Mouse (Mus musculus): Measurements from ENCODE around the gene Agpat2.
A peak's percentile ranks its signal among the peaks of the same experiment; 100 is the strongest.

Gene Agpat2

GRCm38 (mm10) chr2:26595725-26596435, 8.3 kb downstream of the Agpat2 start:
- DNase-seq (ENCODE audit: low spot score) = no peak

DNA sequence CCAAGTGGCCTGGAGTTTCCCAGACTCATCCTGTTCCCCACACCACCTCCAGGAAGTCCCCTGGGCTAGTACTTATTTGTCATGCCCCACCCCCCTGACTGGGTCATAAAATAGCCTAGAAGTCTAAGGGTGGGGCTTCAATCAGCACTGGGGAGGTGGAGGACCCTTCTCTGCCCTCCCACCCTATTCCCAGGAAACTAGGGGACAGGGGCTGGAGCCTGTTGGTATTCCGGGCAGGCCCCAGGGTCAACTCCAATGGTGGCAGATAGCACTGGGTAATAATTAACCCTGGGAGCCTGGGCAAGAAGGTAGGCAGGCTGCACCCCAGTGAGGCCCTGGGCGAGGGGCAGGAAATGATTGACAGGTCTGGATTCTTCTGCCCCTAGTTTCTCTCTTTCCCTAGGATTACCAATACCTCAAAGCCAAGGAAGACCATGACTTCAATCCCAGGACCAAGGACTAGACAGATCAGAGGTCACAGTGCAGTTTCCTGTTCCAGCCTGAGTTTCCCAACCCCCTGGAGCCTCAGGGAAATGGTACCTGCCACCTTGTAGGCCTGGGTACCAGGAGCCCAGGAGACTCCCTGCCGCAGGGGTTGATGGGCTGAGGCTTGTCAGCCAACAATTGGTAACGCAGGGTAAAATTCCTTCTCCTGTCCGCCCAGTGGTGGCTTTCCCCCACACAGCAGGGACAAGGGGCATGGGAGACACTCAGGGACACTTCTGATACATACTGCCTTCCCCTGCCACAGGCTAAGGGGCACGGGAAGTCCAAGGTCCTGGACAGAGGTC, 9.1 kb downstream of the Agpat2 start:
- DNase-seq (ENCODE audit: low spot score) = no peak

GRCm38 (mm10) chr2:26594461-26594933, 9.7 kb downstream of the Agpat2 start:
- no peak for DNase-seq (ENCODE audit: low spot score)

- peak; percentile 66 for DNase-seq (ENCODE audit: low spot score)
These were observed 10.2 kb downstream of the Agpat2 start for GRCm38 (mm10) chr2:26594022-26594346.

- no peak for DNase-seq (ENCODE audit: low spot score)
These were observed 10.8 kb downstream of the Agpat2 start for GRCm38 (mm10) chr2:26593211-26594021.

DNA sequence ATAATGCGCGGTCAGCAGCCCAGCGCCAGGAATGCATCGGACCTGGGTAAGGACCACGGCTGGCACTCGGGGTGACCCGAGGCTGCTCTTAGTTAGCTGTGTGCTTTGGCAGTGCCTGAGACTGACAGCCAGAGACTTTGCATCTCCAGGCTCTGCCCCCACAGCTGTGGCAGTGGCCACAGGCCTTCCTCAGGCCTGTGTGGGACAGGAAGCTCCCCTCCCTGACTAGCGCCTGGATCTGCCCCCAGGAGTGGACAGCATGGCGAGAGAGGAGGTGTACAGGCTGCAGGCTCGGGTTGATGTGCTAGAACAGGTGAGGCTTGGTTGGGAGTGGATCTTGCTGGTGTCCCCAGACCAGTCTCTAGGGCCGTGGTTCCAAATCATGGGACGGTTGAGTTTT, 12.8 kb downstream of the Agpat2 start:
- DNase-seq (ENCODE audit: low spot score) = peak; percentile 64

DNA sequence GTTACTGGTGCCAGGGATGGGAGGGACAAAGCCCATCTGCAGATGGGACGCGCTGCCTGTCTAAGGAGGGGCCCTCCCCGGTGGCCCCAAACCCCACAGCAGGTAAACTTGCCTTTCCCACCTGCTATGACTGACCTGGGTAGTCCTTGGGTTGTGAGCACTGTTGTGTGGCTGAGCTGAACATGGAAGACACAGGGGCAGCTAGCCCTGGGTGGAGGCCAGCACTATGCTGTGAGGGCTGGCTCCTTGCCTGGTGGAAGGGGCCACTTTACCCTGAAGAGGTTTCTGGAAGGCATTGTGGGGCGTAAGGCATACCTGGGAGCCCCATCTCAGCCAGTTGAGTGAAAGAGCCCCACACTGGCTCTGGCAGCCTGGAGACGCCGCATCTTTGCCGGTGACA, 13.3 kb downstream of the Agpat2 start:
- DNase-seq (ENCODE audit: low spot score) = peak; percentile 55

- DNase-seq (ENCODE audit: low spot score) = no peak
These were observed 13.9 kb downstream of the Agpat2 start for GRCm38 (mm10) chr2:26590282-26590681.

DNA sequence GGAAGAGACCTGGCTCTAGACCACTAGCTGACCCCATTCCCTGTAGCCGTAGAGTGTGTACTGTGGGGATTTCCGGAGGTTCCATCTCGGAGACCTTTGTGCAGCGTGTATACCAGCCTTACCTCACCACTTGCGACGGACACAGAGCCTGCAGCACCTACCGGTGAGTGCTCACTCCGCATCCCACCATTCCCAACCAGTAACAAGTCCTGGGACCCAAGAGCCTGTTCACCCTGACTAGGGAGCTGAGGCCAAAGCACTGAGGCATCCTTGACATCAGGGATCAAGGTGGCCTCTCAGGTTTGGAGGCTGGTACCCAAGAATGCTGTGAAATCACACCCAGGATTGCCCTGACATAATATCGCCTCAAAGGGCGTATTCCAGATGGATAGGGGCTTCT, 14.9 kb downstream of the Agpat2 start:
- peak; percentile 21 for DNase-seq (ENCODE audit: low spot score)

DNA sequence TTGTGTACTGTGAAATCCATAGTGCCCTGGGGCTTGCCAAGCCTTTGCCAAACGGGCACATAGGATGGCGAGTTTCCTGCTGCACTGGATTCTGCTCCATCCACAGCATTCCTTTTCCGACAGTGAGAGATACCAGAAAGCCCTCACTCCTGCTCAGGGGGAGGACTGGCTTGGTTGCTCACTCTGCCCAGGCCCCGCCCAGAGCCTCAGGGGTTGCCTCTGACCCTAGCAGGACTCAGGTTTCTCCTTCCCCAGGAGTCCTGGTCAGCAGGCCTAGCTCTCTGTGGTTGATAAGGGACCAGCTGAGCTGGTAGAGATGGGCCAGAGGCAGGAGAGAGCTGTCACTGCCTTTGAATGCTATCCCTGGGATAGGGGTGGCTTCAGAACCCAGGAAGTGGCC, 15.6 kb downstream of the Agpat2 start:
- peak; percentile 41 for DNase-seq (ENCODE audit: low spot score)

DNA sequence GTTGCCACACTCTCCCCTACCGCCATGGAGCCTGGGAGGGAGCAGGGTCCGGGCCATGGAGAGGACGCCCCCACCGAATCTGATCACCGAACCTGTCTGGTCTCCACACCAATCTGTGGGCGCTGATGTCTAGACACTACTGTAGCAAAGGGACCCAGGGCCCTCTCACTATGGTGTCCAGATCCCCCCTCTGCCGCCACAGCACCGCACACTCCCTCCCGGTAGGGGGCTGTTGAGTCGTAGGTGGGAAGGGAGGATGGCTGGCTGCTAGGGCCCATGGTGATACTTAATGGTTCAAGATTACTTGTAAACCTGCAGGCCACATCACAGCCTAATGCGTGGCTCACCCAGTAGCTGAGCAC, 17.2 kb downstream of the Agpat2 start:
- no peak for DNase-seq (ENCODE audit: low spot score)

DNA sequence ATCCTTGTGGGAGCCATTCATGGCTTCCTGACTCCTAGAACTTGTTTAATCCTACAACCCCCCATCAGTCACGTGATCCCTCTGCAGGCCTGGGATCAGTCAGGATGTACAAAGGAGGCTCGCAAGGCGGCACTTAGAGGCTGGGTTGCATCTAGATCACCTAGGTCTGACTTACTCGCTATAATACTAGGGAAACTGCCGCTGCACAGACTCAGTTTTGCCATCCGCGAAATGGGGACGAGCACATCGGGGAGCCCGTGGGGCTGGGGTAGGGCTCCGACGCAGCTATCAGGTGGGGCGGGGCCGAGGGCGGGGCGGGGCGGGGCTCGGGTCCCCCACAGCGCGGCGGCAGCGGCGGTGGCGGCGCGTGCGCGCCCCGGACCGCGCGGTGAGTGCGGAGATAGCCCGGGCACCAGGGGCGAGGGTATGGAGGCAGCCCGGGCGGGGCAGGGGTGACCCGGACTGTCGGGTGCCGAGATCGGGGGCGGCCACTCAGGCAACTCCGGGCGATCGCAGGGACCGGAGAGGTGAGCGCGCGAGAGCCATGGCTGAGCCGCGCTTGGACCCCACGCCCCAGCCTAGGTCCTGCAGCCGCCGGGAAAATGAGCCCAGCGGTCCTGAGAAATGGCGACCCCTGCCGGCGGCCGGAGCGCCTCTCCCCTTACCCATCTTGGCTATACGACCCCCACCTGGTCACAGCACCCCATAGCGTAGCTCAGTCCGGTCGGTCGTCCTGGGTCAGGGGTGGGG, 17.7 kb downstream of the Agpat2 start, which contains the start of gene Gm20532:
Gene Gm20532 (plus strand): TSS at position 346 of the 750 bp plus-strand sequence.
- no peak for DNase-seq (ENCODE audit: low spot score)

GRCm38 (mm10) chr2:26585713-26586112, 18.5 kb downstream of the Agpat2 start:
- peak; percentile 57 for DNase-seq (ENCODE audit: low spot score)

GRCm38 (mm10) chr2:26583640-26584039, 20.6 kb downstream of the Agpat2 start:
- no peak for DNase-seq (ENCODE audit: low spot score)

DNA sequence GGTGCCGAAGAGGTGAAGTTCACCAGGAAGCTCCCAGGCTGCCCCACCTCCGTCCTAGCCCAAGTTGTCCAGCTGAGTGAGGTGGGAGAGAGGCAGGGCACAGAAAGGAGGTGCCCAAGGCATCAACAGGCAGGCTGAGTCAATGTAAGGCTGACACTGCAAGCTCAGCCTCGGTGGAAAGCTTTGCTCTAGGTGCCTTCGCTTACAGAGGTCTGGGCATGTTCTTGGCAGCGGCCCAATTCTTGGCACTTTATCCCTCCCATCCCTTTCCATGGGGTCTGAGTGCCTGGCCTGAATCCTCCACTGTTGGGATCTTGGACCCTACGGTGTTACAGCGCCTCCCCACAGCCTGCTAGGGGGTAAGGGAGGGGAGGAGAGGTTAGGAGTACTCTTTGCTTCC, 21.5 kb downstream of the Agpat2 start:
- no peak for DNase-seq (ENCODE audit: low spot score)

DNA sequence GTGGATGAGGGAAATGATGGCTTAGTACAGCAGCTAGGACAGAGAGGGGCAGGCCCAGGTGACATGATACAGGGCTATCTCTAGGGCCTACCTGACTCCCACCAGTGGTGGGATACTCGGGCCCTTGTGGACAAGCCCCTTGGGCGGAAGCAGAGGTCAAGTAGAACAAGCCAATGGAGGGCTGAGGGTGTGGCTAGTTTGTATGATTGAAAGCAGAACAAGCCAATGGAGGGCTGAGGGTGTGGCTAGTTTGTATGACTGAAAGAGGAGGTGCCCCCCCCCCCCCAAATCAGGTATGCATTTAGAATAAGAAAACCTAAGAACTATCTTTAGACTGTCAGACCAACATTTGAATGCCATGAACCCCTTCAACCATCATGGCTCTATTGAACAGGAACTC, 22.0 kb downstream of the Agpat2 start:
- DNase-seq (ENCODE audit: low spot score) = no peak

DNA sequence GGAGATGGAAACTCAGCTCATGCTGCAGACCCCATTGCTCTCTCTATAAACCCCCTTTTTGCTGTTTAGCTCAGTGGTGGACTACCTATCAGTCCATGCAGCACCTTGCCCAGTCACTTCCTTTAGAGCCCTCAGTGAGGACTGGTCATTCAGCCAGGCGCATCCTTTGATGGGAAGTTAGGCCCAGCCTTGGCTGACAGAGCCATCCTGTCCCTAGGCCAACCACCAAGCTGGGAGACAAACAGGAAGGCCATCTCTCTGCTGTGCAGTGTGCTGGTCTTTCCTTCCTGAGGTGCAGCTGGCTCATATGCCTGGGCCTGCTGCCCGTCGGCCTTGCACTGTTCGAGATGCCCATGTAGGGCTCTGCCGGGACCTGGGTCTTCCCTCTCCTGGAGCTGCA, 23.5 kb downstream of the Agpat2 start:
- no peak for DNase-seq (ENCODE audit: low spot score)

DNA sequence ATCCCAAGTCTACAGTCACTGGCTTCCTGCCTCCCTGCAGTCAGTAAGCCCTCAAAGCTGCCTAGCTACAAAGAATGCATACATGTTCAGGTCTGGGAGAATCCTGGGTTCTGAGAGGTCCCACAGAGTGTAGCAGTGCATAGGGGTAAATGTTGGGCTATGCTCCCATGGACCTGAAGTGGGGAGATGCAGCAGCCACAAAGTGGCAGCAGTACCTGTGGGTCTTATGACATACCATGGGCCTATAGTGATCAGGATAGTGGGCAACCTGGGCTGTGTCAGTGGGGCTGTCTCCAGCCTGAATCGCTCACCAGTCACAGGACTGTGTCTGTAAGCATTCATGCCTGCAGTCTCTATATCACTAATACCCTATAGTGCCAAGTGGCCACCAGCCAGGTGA, 24.5 kb downstream of the Agpat2 start, which contains the start of gene Egfl7:
Gene Egfl7 (plus strand): TSS at position 301 of the 400 bp plus-strand sequence.
- DNase-seq (ENCODE audit: low spot score) = no peak

- no peak for DNase-seq (ENCODE audit: low spot score)
These were observed 25.8 kb downstream of the Agpat2 start for GRCm38 (mm10) chr2:26578369-26578768.

GRCm38 (mm10) chr2:26576462-26576861, 27.8 kb downstream of the Agpat2 start:
- no peak for DNase-seq (ENCODE audit: low spot score)

- DNase-seq (ENCODE audit: low spot score) = no peak
These were observed 28.4 kb downstream of the Agpat2 start for GRCm38 (mm10) chr2:26575865-26576264.

GRCm38 (mm10) chr2:26575378-26575777, 28.8 kb downstream of the Agpat2 start:
- DNase-seq (ENCODE audit: low spot score) = no peak

All from adipocyte (in vitro differentiated cells).